Mouse (Mus musculus) lung, embryonic 14.5 days (tissue): Measurements from ENCODE around the gene Map3k12. TPM values are rescaled to one million over a fixed set of nuclear protein-coding genes. Genes with fewer than 3 reads are reported as not detected.

Source experiments
- ATAC-seq: fragments of 200-750 bp; cut with Nextera tagmentation; 2 replicates; pipeline ENCODE4 v1.8.0; 2017; ENCODE audit warnings: mild to moderate bottlenecking, moderate TSS enrichment, moderate library complexity; ENCODE audit not compliant: insufficient read depth
- DNase-seq: peaks from one replicate; pipeline ENCODE4 v3.0.0-alpha.2; 2015
- H3K27ac ChIP-seq: fragments of 300-500 bp; sonication (generic); 2 replicates; pipeline ENCODE4 v1.5.1; 2014; ENCODE audit warnings: low read depth, mild to moderate bottlenecking, moderate library complexity
- H3K27me3 ChIP-seq: fragments of 300-500 bp; sonication (generic); 2 replicates; pipeline ENCODE4 v1.6.1; 2014; ENCODE audit warnings: low read length, control low read depth; ENCODE audit not compliant: insufficient read depth
- H3K36me3 ChIP-seq: fragments of 300-500 bp; sonication (generic); 2 replicates; pipeline ENCODE4 v1.6.1; 2014; ENCODE audit warnings: control low read depth; ENCODE audit not compliant: insufficient read depth
- H3K4me1 ChIP-seq: fragments of 300-500 bp; sonication (generic); 2 replicates; pipeline ENCODE4 v1.6.1; 2014; ENCODE audit warnings: antibody characterized with exemption, control low read depth; ENCODE audit not compliant: insufficient read depth
- H3K4me2 ChIP-seq: fragments of 300-500 bp; sonication (generic); 2 replicates; pipeline ENCODE4 v1.6.1; 2014; ENCODE audit warnings: mild to moderate bottlenecking
- H3K4me3 ChIP-seq: fragments of 300-500 bp; sonication (generic); 2 replicates; pipeline ENCODE4 v1.5.1; 2014; ENCODE audit warnings: low read depth, low read length
- H3K9ac ChIP-seq: fragments of 300-500 bp; sonication (generic); 2 replicates; pipeline ENCODE4 v1.6.1; 2014
- H3K9me3 ChIP-seq: fragments of 300-500 bp; sonication (generic); 2 replicates; pipeline ENCODE4 v1.6.1; 2016; ENCODE audit warnings: low read depth, low read length, control low read depth
- CTCF ChIP-seq: IDR thresholded peaks from 2 replicates; pipeline ENCODE4 v1.5.1; 2016; ENCODE audit warnings: antibody characterized with exemption, low read depth
- WGBS: fragments of 180-500 bp; shearing (Covaris S2); extraction: QIAGEN DNeasy Blood & Tissue Kit; methylation state at CpG from one replicate; pipeline ENCODE4 v1.1.7; 2014; 5-methylcytosine and 5-hydroxymethylcytosine counted together
- polyA plus RNA-seq: library from polyadenylated mRNA; unstranded; fragments of >200 nt; fragmentation: Nextera tagmentation; extraction: Ambion mirVana; gene quantifications from 2 replicates; pipeline ENCODE4 v1.2.1, GENCODE M21; 2014

Gene Map3k12
- polyA plus RNA-seq, 1 experiment from 2014 or later: 13.2 TPM

GRCm38 (mm10) chr15:102547478-102547877 lies 30.6 kb upstream of the Map3k12 start:
- H3K27me3 ChIP-seq: no peaks in the 10 kb centered on the region
- 95% methylated on average over 3 of the region's 3 CpGs for WGBS
- peaks cover 53% of the 10 kb centered on the region for H3K36me3 ChIP-seq

GRCm38 (mm10) chr15:102546677-102547427 lies 30.0 kb upstream of the Map3k12 start:
- Histone ChIP-seq H3K9ac (no peak overlapping the region), H3K36me3 (peaks cover 52% of the 10 kb centered on the region), H3K4me1 (no peaks in the 10 kb centered on the region), H3K4me3 (no peak overlapping the region), H3K4me2 (no peak overlapping the region), H3K27me3 (no peaks in the 10 kb centered on the region), H3K9me3 (no peaks in the 10 kb centered on the region), H3K27ac (no peak overlapping the region)
- DNase-seq (peak; percentile 38), ATAC-seq (no peak)
- WGBS: 75% methylated on average over 3 of the region's 3 CpGs
- no peak for TF ChIP-seq CTCF

More at GRCm38 (mm10) chr15:102547478-102547877, 30.6 kb upstream of the Map3k12 start:
- Histone ChIP-seq H3K4me2 (no peak overlapping the region), H3K27ac (no peak overlapping the region), H3K9ac (no peak overlapping the region), H3K4me1 (no peaks in the 10 kb centered on the region), H3K4me3 (no peak overlapping the region), H3K9me3 (no peaks in the 10 kb centered on the region)
- no peak for TF ChIP-seq CTCF
- DNase-seq (no peak), ATAC-seq (no peak)

- H3K27ac ChIP-seq: no peak overlapping the region
- ATAC-seq: no peak
- no peak for TF ChIP-seq CTCF
- H3K4me2 ChIP-seq: no peak overlapping the region
- H3K27me3 ChIP-seq: no peaks in the 10 kb centered on the region
- no peak overlapping the region for H3K9ac ChIP-seq
- no peaks in the 10 kb centered on the region for H3K9me3 ChIP-seq
- WGBS: 87% methylated on average over 3 of the region's 3 CpGs
- no peaks in the 10 kb centered on the region for H3K4me1 ChIP-seq
- DNase-seq: no peak
- peaks cover 58% of the 10 kb centered on the region for H3K36me3 ChIP-seq
- no peak overlapping the region for H3K4me3 ChIP-seq
These were observed 29.4 kb upstream of the Map3k12 start for GRCm38 (mm10) chr15:102546246-102546645.

GRCm38 (mm10) chr15:102544801-102545200 lies 27.9 kb upstream of the Map3k12 start:
- no peaks in the 10 kb centered on the region for H3K9me3 ChIP-seq
- no peak overlapping the region for H3K9ac ChIP-seq
- no peaks in the 10 kb centered on the region for H3K27me3 ChIP-seq
- DNase-seq (no peak), ATAC-seq (no peak)
- no peaks in the 10 kb centered on the region for H3K4me1 ChIP-seq
- no peak overlapping the region for H3K4me3 ChIP-seq
- no peak for TF ChIP-seq CTCF
- H3K27ac ChIP-seq: no peak overlapping the region
- H3K4me2 ChIP-seq: no peak overlapping the region
- peaks cover 72% of the 10 kb centered on the region for H3K36me3 ChIP-seq
- WGBS: 92% methylated on average over 4 of the region's 4 CpGs

GRCm38 (mm10) chr15:102533926-102534325 lies 17.1 kb upstream of the Map3k12 start:
- Histone ChIP-seq H3K9ac (no peak overlapping the region), H3K4me3 (no peak overlapping the region), H3K36me3 (peaks cover 72% of the 10 kb centered on the region), H3K9me3 (no peaks in the 10 kb centered on the region), H3K27ac (no peak overlapping the region), H3K27me3 (no peaks in the 10 kb centered on the region), H3K4me2 (no peak overlapping the region), H3K4me1 (no peaks in the 10 kb centered on the region)
- TF ChIP-seq CTCF: no peak
- ATAC-seq: no peak
- DNase-seq: no peak
- 86% methylated on average over 7 of the region's 7 CpGs for WGBS

GRCm38 (mm10) chr15:102532106-102532900 lies 15.4 kb upstream of the Map3k12 start:
- ATAC-seq (no peak), DNase-seq (no peak)
- H3K4me2 ChIP-seq: no peak overlapping the region
- H3K36me3 ChIP-seq: peaks cover 76% of the 10 kb centered on the region
- no peaks in the 10 kb centered on the region for H3K27me3 ChIP-seq
- H3K9me3 ChIP-seq: no peaks in the 10 kb centered on the region
- H3K4me1 ChIP-seq: no peaks in the 10 kb centered on the region
- no peak for TF ChIP-seq CTCF
- 88% methylated on average over 3 of the region's 3 CpGs for WGBS
- H3K9ac ChIP-seq: no peak overlapping the region
- H3K4me3 ChIP-seq: no peak overlapping the region
- H3K27ac ChIP-seq: no peak overlapping the region

- no peak overlapping the region for H3K4me3 ChIP-seq
- DNase-seq (no peak), ATAC-seq (no peak)
- no peak overlapping the region for H3K4me2 ChIP-seq
- H3K36me3 ChIP-seq: peaks cover 71% of the 10 kb centered on the region
- no peak overlapping the region for H3K9ac ChIP-seq
- H3K4me1 ChIP-seq: no peaks in the 10 kb centered on the region
- WGBS: 86% methylated on average over 4 of the region's 4 CpGs
- TF ChIP-seq CTCF: no peak
- no peaks in the 10 kb centered on the region for H3K27me3 ChIP-seq
- H3K27ac ChIP-seq: no peak overlapping the region
- H3K9me3 ChIP-seq: no peaks in the 10 kb centered on the region
These were observed 14.7 kb upstream of the Map3k12 start for GRCm38 (mm10) chr15:102531586-102531985.
